Mouse (Mus musculus) layer of hippocampus, postnatal 10 days (tissue): Measurements from ENCODE around the gene Cdk5rap1. TPM values are rescaled to one million over a fixed set of nuclear protein-coding genes. Genes with fewer than 3 reads are reported as not detected.
"Not testable (repeated sequence)": the region's sequence is repeated elsewhere in the genome, so short reads cannot be mapped to it uniquely, and the experiment has no call there.

Source experiments
- DNase-seq, 2 experiments: peaks; one replicate each; pipeline ENCODE4 v3.0.0; 2021; ENCODE audit warnings: low spot score in 2 of 2
- total RNA-seq, 2 experiments: library from RNA; stranded (reverse); gene quantifications; 2 replicates each; pipeline ENCODE4 v1.2.3; 2021

Cdk5rap1 gene
- total RNA-seq, 2 experiments from 2014 or later, result 11.9 to 16.1 TPM

DNA sequence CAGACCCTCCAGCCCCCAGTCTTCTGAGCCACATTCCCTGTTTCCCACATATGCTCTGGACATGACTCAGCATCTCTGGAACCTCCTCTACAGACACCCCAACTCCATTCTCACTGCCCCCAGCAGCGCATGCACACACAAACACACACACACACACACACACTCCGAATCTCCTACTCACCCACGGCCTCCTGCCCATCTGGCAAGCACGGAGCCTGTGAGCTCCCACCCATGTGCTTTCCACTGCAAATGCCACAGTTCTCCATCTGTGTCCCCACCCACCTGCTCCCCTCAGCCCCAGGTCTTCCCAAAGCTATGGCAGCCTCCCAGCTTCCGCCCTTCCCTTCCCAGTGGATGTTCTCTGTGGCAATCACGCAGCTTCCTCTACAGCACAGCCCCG lies 6.3 kb upstream of the Cdk5rap1 start:
- DNase-seq, result peak; percentile 78 to 84

- DNase-seq, result peak; percentile 40 to 45
Measured at GRCm38 (mm10) chr2:154374807-154375601, 2.2 kb upstream of the Cdk5rap1 start.

DNA sequence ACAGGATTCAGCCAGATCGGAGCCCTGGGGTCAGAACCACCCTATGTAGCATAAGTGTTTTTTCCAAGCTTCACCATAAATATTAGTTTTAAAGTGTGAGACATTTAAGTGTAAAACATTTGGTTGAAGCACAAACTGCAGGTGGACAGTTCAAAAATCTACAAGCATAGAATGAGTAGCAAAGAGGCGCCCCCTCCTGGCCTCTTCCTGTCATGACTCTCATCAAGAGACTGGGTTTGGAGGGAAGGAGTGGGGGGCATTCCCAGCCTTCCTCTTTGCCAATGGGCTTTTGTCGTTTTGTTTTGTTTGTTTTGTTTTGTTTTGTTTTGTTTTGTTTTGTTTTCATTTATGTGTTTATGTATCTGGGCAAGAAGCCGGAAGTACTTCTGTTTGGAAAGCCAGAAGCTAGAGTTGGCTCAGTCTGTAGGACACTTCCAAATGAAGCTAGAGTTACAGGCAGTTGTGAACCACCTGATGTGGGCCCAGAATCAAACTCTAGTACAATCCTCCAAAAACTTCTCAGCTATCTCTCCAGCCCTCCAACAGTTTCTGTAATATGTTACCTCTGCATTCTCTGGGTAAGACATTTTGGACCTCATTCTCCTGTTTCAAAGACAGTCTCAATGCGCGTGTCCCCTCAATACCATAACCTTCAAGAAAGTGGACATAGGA lies 1.3 kb upstream of the Cdk5rap1 start:
- peak; percentile 76 to 81 for DNase-seq

GRCm38 (mm10) chr2:154372151-154372829 lies 520 bp downstream of the Cdk5rap1 start:
- peak; percentile 90 for DNase-seq

DNA sequence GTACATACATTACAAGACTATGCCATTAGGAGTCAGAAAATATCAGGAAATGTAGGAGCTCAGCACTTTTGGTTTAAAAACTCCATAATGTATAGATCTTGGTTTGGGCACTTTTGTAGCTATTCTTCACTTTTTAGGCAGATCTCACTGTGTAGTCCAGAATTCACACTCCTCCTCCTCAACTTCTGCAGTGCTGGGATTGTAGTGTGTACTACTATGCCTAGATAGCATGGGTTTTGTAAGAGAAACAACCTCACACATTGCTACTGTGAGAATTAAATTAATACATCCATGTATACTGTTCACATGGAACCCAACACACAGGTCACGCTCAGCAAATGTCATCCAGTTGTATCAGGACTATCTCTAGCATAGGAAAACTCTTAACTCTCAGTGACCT lies 5.3 kb downstream of the Cdk5rap1 start:
- no peak for DNase-seq

- DNase-seq, result not testable (repeated sequence)
Measured at GRCm38 (mm10) chr2:154354000-154354425, 18.8 kb downstream of the Cdk5rap1 start.

DNA sequence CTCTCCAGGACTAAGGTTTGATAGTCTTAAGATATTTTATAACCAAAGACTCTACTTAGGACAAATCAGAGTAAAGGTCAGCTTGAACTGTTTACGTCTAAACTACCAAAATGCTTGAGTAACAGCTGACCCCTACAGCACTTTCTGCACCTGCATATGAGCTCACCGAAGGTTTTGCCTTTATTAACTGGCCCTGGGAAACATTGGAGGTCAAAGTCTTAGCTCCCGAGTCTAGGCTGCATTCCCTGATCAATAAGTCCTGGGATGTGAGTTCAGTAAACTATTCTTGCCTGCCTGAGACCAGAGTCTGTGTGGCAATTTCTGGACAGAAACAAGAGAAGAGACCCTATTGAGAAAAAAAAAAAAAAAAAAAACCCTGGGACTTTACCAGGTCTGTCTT lies 24.7 kb downstream of the Cdk5rap1 start:
- no peak for DNase-seq

DNA sequence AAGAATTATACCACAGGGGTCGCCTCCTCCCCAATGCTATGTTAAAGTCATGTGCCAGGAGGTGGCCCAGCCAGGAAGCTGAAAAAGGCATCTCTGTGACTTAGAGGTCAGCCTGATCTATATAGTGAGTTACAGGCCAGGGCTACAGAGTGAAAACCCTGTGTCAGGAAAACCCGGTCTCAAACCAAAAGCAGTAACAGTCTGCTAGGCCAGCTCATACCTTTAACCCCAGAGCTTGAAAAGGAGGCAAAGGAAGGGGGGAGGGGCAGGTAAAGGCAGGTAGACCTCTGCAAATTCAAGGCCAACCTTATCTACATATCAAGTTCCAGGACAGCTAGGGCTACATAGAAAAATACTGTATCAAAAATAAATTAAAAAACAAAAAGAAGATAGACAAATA lies 33.5 kb downstream of the Cdk5rap1 start:
- no peak for DNase-seq

- DNase-seq, result no peak
Measured at GRCm38 (mm10) chr2:154338161-154338560, 34.6 kb downstream of the Cdk5rap1 start.

DNA sequence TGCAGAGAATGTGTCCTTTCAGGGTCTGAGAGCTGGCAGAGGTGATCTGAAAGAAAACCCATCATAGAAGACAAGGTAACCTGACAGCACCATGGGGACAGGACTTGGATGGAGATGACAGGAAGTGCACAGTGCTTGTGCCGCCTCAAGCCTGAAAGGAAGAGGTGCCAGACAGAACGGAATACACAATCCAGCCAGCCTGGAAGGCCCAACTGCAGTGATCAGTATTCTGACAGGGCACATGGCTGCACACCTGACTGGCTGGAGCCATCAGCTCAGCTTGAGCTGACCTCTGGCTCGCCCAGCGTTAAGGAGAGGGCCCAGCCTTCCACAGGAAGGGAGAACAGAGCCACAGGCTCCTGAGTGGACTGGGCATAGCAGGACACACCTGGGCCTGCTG lies 37.2 kb downstream of the Cdk5rap1 start:
- no peak for DNase-seq

GRCm38 (mm10) chr2:154326852-154327251 lies 46.0 kb downstream of the Cdk5rap1 start:
- DNase-seq, result no peak

DNA sequence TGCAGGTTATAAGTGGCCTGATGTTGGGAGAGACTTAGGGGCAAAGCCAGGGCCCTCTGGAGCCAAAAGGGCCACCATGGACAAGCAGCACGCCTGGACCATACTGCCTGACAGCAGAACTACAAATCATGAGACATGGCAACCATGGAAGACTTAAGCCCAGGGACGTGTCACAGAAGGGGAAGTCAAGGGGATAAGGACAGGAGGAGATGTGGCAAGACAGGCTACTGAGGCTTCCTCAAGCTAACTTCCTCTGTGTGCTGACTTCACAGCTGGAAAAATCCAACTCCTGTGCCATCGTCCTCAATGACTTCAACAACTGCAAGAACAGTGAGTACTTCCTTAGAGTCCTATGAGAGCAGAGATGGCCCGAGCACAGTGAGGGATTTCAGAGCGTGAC lies 59.0 kb downstream of the Cdk5rap1 start:
- not testable (repeated sequence) for DNase-seq

GRCm38 (mm10) chr2:154306927-154307326 lies 65.9 kb downstream of the Cdk5rap1 start, which contains the start of gene Bpifb9b:
Bpifb9b (plus strand) TSS chr2:154307227.
- not testable (repeated sequence) for DNase-seq

DNA sequence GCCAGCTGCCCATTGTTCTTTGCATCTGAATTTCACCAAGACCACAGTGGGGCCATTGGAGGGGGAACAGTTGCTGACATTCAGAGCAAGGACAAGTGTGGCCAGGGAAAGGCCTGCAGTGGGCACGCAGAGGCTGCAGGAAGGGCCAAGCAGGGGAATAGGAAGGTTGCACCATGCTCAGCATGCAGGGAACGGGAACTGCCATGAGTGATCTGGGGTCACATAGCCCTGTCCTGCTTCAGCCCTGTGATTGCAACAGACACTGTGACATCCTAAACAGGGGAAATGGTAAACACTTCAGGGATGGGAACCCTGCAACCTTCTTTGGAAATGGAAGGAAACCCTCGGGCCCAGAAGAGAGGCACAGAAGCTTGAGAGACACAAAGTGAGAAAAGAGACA lies 68.2 kb downstream of the Cdk5rap1 start:
- not testable (repeated sequence) for DNase-seq

- no peak for DNase-seq
Measured at GRCm38 (mm10) chr2:154301763-154302162, 71.0 kb downstream of the Cdk5rap1 start.

DNA sequence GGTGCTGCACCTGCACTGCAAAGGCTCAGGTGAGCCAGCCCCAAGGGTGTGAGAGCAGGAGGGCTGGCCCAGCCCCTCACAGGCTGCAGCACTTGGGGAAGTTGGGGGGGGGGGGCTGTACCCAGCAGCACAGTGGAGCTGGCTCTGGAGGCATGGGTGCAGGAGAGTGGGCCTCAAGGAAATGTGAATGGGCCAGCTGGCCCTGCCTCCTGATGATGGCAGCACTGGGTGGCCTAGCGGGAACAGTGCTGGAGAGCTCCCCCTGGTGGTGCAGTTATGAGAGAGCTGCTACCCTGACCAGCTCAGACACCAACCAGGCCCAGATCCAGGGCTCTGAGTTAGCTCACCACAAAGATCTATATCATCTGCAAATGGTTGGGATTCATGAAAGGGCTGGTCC lies 72.3 kb downstream of the Cdk5rap1 start:
- DNase-seq, result peak; percentile 68 to 73

- peak; percentile 48 to 60 for DNase-seq
Measured at GRCm38 (mm10) chr2:154294746-154295145, 78.1 kb downstream of the Cdk5rap1 start.

GRCm38 (mm10) chr2:154292833-154293232 lies 80.0 kb downstream of the Cdk5rap1 start:
- no peak for DNase-seq

DNA sequence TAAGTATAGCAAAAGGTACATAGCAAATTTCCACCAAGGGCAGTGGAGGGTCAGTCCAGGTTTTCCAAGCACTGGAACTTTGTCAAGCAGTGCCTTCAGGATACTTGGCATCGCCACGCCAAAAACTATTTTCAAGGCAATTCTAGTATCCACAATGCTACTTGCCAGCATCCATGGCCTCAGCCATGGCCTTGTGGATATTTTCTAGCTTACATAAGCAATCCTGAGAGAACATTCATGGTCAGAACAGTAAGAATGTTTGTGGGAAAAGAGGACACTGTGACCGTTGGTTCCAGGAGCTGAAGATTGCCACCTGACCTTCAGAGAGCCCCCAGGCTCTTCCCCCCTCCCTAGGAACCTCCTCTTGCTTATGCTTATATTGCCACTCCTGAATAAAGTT lies 80.9 kb downstream of the Cdk5rap1 start:
- DNase-seq, result not testable (repeated sequence)
